Mouse (Mus musculus) forebrain, embryonic 16.5 days (tissue): ENCODE measurements around the gene Klf12. TPM values are rescaled to one million over a fixed set of nuclear protein-coding genes. Genes with fewer than 3 reads are reported as not detected.

Source experiments
- ATAC-seq: fragments of 200-750 bp; cut with Nextera tagmentation; 2 replicates; pipeline ENCODE4 v1.8.0; 2017; ENCODE audit warnings: mild to moderate bottlenecking, moderate library complexity
- H3K27ac ChIP-seq: fragments of 300-500 bp; sonication (generic); 2 replicates; pipeline ENCODE4 v1.5.1; 2014; ENCODE audit warnings: low read length, control low read depth
- H3K27me3 ChIP-seq: fragments of 300-500 bp; sonication (generic); replicated peaks from 2 replicates; pipeline ENCODE4 v1.6.1; 2014; ENCODE audit warnings: low read length; ENCODE audit not compliant: control insufficient read depth, insufficient read depth
- H3K36me3 ChIP-seq: fragments of 300-500 bp; sonication (generic); 2 replicates; pipeline ENCODE4 v1.6.1; 2014; ENCODE audit not compliant: control insufficient read depth, insufficient read depth
- H3K4me1 ChIP-seq: fragments of 300-500 bp; sonication (generic); replicated peaks from 2 replicates; pipeline ENCODE4 v1.6.1; 2014; ENCODE audit warnings: low read length; ENCODE audit not compliant: control insufficient read depth, insufficient read depth
- H3K4me2 ChIP-seq: fragments of 300-500 bp; sonication (generic); 2 replicates; pipeline ENCODE4 v1.6.1; 2014; ENCODE audit warnings: mild to moderate bottlenecking, low read length, control low read depth
- H3K4me3 ChIP-seq: fragments of 300-500 bp; sonication (generic); replicated peaks from 2 replicates; pipeline ENCODE4 v1.5.1; 2014; ENCODE audit warnings: mild to moderate bottlenecking, low read length, control low read depth
- H3K9ac ChIP-seq: fragments of 300-500 bp; sonication (generic); replicated peaks from 2 replicates; pipeline ENCODE4 v1.6.1; 2014; ENCODE audit warnings: low read depth, low read length, control low read depth
- H3K9me3 ChIP-seq: fragments of 300-500 bp; sonication (generic); 2 replicates; pipeline ENCODE4 v1.6.1; 2016; ENCODE audit warnings: low read length; ENCODE audit not compliant: control insufficient read depth
- WGBS: fragments of 180-500 bp; shearing (Covaris S2); extraction: QIAGEN DNeasy Blood & Tissue Kit; methylation state at CpG from one replicate; pipeline ENCODE4 v1.1.7; 2014; 5-methylcytosine and 5-hydroxymethylcytosine counted together
- polyA plus RNA-seq: library from polyadenylated mRNA; unstranded; fragments of >200 nt; fragmentation: Nextera tagmentation; extraction: Ambion mirVana; gene quantifications from 2 replicates; pipeline ENCODE4 v1.2.1, GENCODE M21; 2015

Gene Klf12
- polyA plus RNA-seq, 1 experiment from 2014 or later = 48.4 TPM

DNA sequence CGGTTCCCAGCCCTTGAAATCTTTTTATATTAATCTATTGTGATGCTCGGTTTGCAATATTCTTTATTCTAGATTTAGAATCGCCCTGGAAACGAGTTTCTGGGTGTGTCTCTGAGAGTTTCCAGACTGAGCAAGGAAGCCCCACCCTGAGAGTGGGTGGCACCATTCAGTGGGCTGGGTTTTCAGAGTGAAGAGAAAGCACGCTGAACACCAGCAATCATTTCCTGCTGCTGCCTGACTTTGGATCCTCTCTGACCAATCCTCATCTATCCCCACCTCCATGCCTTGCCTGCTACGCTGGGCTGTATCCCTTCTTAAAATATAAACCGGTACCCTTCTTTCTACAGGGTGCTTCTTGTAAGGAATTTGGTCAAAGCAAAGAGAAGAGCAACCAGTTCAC, 71.4 kb downstream of the Klf12 start:
- Histone ChIP-seq H3K4me1 (peaks cover 12% of the 10 kb centered on the region), H3K9me3 (no peaks in the 10 kb centered on the region), H3K9ac (no peak overlapping the region), H3K4me3 (no peak overlapping the region), H3K4me2 (no peak overlapping the region), H3K27me3 (no peaks in the 10 kb centered on the region), H3K36me3 (no peaks in the 10 kb centered on the region), H3K27ac (no peak overlapping the region)
- no peak for ATAC-seq
- 82% methylated on average over 7 of the region's 7 CpGs for WGBS

DNA sequence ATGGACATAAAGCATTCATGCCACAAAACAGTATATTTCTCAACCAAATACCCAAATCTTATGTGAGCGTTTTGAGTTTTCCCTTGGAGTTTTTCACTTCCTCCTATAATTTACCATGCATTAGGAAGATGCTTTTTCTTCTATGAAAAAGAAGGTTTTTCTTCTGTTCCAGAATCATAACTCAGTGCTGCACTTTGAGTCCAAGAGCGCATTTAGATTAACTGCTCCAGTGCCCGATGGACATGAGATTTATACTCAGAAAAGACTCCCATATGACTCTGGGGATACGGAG, 72.7 kb downstream of the Klf12 start:
- ATAC-seq = no peak
- Histone ChIP-seq H3K9ac (no peak overlapping the region), H3K4me1 (peaks cover 23% of the 10 kb centered on the region), H3K27me3 (no peaks in the 10 kb centered on the region), H3K36me3 (no peaks in the 10 kb centered on the region), H3K4me2 (no peak overlapping the region), H3K27ac (no peak overlapping the region), H3K4me3 (no peak overlapping the region), H3K9me3 (no peaks in the 10 kb centered on the region)
- WGBS = 92% methylated on average over 4 of the region's 4 CpGs

DNA sequence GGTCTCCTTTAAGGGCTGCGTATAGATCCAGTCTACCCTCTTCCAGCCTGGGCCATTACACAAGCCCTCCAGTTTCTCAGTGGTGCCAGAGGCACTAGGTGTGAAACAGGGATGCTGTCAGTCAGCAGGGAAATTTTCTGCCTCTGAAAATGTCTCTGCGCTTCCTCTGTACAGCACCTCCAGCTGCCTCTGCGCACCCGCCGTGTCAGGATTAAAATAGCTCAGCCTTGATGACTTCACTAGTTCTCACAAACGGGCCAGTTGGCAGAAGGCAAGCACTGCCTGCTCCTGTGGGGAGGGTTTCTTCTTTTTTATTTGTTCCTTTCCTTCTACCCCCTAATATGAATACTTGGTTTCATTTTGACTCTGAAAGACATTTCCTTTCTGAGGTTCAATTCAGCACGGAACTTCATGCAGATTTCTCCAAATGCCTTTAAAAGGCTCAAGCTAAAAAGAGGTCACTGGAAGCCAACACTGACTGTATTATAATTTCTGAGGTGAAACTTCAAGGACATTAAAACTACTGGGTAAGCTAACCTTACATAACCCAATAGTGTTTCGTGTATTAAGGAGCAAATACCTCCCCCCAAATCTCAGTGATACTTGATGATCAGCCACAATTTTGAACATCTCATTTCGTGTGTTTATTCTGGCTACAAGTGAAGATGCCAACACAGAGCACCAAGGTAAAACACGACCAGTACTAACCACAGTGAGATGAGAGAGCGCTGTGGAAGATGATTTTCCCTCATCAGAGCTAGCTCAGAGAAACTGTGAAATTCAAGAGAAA, 73.2 kb downstream of the Klf12 start:
- H3K4me3 ChIP-seq = no peak overlapping the region
- H3K36me3 ChIP-seq = no peaks in the 10 kb centered on the region
- H3K9ac ChIP-seq = no peak overlapping the region
- H3K27me3 ChIP-seq = no peaks in the 10 kb centered on the region
- WGBS = 54% methylated on average over 11 of the region's 11 CpGs
- 0 out of 2 replicates have a peak overlapping the region, but pooled peaks have one; percentile 20 for H3K4me2 ChIP-seq
- no peaks in the 10 kb centered on the region for H3K9me3 ChIP-seq
- ATAC-seq = peak; percentile 14; the same call in 1 of the 2 replicates
- peaks cover 24% of the 10 kb centered on the region for H3K4me1 ChIP-seq
- no peak overlapping the region for H3K27ac ChIP-seq

DNA sequence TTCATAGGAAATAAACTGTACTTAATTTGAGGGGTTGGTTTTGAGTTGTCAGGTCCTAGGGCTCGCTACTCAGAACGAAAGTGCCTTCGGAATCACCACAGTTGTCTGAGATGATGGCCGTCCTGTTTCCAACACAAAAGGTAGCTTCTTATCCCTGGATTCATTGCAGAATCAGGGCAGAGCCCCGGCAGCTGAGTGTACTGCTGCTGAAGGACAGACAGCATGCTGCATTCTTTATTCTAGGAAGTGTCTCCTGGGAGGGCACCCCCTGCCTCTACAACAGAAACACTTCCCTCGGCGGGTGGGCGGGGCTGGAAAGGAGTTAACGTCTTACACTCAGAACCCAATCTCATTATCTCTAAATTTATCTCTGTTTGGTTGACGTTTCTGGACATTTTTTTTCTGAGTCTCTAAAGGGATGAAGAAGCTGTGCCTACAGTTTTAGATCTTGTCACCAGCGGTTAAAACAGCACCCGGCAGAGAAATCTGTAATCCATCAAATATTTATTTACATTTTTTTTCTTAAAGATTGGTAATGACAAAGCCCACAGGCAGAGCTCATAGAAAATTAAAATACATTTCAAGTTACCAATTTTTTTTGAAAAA, 74.6 kb downstream of the Klf12 start:
- no peak overlapping the region for H3K4me2 ChIP-seq
- no peaks in the 10 kb centered on the region for H3K27me3 ChIP-seq
- H3K9ac ChIP-seq = no peak overlapping the region
- no peaks in the 10 kb centered on the region for H3K9me3 ChIP-seq
- H3K4me1 ChIP-seq = peaks cover 24% of the 10 kb centered on the region
- no peak overlapping the region for H3K27ac ChIP-seq
- H3K4me3 ChIP-seq = no peak overlapping the region
- no peak for ATAC-seq
- WGBS = 30% methylated on average over 12 of the region's 12 CpGs
- H3K36me3 ChIP-seq = no peaks in the 10 kb centered on the region

DNA sequence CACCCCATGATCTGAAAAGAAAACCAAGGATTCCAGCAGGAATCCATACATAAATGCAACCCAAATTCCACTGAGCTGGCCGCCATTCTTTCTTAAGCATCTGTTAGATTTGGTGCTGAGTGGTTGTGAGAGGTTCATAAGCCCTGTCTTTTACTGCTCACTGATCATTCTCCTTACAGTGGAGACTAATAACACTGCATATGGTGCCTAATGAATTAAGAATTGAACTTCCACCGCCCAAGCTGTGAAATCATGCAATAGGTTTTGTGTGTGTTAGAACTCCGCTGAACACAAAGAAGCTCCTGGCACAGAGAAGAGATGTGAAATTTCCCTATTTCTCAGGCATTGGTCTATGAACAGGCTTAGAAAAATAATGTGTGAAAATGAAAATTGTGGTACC, 77.4 kb downstream of the Klf12 start:
- H3K4me3 ChIP-seq = no peak overlapping the region
- WGBS = 40% methylated on average over 3 of the region's 3 CpGs
- peaks cover 24% of the 10 kb centered on the region for H3K4me1 ChIP-seq
- H3K27me3 ChIP-seq = no peaks in the 10 kb centered on the region
- peak; percentile 79 for ATAC-seq
- no peaks in the 10 kb centered on the region for H3K9me3 ChIP-seq
- H3K27ac ChIP-seq = peak overlapping the region; percentile 19
- no peak overlapping the region for H3K4me2 ChIP-seq
- H3K36me3 ChIP-seq = no peaks in the 10 kb centered on the region
- H3K9ac ChIP-seq = no peak overlapping the region

DNA sequence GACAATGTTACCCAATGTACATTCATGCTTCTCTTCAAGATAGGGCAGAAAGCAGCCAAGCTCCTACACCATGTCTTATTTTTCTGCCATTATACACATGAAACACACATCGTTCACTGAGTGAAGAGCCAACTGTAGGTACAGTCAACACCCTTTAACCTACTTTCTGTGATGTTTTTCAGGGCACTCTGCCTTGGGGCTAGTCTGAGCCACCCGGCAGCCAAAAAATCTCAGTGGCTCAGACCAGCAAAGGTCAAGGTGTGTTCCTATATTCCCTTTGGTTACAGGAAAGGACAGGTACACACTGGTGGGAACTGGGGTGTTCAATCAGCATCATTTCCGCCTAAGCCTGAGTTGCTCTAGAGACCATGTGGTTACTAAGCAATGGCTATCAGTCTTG, 78.3 kb downstream of the Klf12 start:
- H3K9ac ChIP-seq = no peak overlapping the region
- H3K9me3 ChIP-seq = no peaks in the 10 kb centered on the region
- no peaks in the 10 kb centered on the region for H3K27me3 ChIP-seq
- H3K4me2 ChIP-seq = no peak overlapping the region
- no peak overlapping the region for H3K27ac ChIP-seq
- ATAC-seq = no peak
- 99% methylated on average over 3 of the region's 3 CpGs for WGBS
- peaks cover 21% of the 10 kb centered on the region for H3K4me1 ChIP-seq
- H3K4me3 ChIP-seq = no peak overlapping the region
- no peaks in the 10 kb centered on the region for H3K36me3 ChIP-seq

DNA sequence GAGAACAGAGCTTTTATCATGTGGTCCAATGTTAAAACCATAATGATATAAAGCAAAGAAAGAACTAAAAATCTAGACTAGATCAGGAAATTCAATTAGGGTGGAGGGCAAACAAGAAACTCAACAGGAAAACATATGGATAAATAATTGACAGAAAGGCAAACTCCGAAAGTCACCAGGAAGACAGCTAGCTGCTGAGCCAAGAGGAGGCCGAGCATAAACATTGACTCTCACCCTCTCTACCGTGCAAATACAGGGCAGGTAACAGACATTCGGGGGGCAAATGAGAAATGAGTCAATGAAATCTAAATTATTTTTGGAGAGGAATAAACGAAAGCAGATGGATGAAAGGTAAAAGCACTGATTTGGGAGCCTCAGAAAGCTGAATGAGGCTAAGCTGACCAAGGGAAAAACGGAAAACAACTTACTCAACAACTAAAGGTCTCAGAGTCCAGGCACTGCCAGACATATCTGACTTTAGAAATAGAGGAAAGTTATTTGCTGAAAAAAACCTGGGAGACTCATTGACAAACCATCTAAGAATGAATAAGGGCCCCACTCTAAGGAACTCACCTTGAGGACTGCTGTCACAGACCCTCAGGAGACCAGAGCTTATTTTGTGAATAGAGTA, 84.3 kb downstream of the Klf12 start:
- WGBS = 95% methylated on average over 6 of the region's 6 CpGs
- Histone ChIP-seq H3K36me3 (no peaks in the 10 kb centered on the region), H3K4me2 (no peak overlapping the region), H3K27me3 (no peaks in the 10 kb centered on the region), H3K27ac (no peak overlapping the region), H3K9ac (no peak overlapping the region), H3K9me3 (no peaks in the 10 kb centered on the region), H3K4me1 (no peaks in the 10 kb centered on the region), H3K4me3 (no peak overlapping the region)
- no peak for ATAC-seq

DNA sequence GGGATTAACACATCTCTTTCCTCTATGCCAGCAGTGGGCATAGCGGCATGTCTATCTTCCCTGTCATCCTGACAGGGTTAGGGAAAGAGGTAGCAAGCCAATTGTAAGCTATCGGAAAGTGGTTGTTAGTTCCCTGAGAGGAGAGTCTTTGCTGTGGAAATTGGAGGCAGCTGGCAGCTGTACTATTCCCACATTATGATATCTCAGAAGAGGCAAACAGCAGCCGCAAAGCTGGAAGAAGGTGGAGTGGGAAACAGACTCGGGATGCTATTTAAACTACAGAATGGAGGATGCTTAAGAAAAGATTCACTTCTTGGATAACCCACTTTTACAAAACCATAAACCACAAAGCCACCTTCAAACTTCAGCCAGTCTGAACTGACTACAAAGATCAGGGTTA, 85.8 kb downstream of the Klf12 start:
- Histone ChIP-seq H3K27me3 (no peaks in the 10 kb centered on the region), H3K9ac (no peak overlapping the region), H3K27ac (no peak overlapping the region), H3K4me1 (no peaks in the 10 kb centered on the region), H3K4me2 (no peak overlapping the region), H3K9me3 (no peaks in the 10 kb centered on the region), H3K36me3 (no peaks in the 10 kb centered on the region), H3K4me3 (no peak overlapping the region)
- 92% methylated on average over 4 of the region's 4 CpGs for WGBS
- ATAC-seq = no peak

DNA sequence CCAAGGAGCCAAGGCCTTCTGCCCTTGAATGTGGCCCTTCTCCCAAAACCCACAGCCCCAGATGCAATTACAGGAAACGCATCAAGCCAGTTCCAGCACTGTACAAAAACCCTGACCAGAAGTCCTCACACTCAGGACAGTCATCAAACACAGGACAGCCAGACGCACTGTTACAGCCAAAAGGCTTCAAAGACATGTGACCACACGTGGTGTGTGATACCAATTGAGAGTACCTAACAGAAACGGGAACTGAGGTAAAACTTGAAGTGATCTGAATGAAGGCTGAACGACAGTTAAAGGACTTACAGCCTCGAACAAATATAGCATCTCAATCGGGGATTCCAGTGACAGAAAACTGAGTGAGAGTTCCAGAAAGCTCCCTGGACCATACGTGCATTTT, 87.3 kb downstream of the Klf12 start:
- Histone ChIP-seq H3K9me3 (no peaks in the 10 kb centered on the region), H3K4me1 (no peaks in the 10 kb centered on the region), H3K27me3 (no peaks in the 10 kb centered on the region), H3K4me3 (no peak overlapping the region), H3K9ac (no peak overlapping the region), H3K27ac (no peak overlapping the region), H3K4me2 (no peak overlapping the region), H3K36me3 (no peaks in the 10 kb centered on the region)
- ATAC-seq = no peak
- WGBS = 96% methylated on average over 8 of the region's 8 CpGs
